Mouse (Mus musculus) adrenal gland, postnatal 10 days (tissue): ENCODE results near the gene Mrpl49. TPM values are rescaled to one million over a fixed set of nuclear protein-coding genes. Genes with fewer than 3 reads are reported as not detected.
"Not testable (repeated sequence)": the region's sequence is repeated elsewhere in the genome, so short reads cannot be mapped to it uniquely, and the experiment has no call there.

ENCODE experiments used
- DNase-seq: peaks from one replicate; pipeline ENCODE4 v3.0.0; 2021; ENCODE audit warnings: mixed read lengths
- total RNA-seq, 2 experiments: library from RNA; stranded (reverse); gene quantifications; 2 replicates each; pipeline ENCODE4 v1.2.3; 2021

Mrpl49 gene
- total RNA-seq, 2 experiments from 2014 or later, result 58.2 to 59.4 TPM

DNA sequence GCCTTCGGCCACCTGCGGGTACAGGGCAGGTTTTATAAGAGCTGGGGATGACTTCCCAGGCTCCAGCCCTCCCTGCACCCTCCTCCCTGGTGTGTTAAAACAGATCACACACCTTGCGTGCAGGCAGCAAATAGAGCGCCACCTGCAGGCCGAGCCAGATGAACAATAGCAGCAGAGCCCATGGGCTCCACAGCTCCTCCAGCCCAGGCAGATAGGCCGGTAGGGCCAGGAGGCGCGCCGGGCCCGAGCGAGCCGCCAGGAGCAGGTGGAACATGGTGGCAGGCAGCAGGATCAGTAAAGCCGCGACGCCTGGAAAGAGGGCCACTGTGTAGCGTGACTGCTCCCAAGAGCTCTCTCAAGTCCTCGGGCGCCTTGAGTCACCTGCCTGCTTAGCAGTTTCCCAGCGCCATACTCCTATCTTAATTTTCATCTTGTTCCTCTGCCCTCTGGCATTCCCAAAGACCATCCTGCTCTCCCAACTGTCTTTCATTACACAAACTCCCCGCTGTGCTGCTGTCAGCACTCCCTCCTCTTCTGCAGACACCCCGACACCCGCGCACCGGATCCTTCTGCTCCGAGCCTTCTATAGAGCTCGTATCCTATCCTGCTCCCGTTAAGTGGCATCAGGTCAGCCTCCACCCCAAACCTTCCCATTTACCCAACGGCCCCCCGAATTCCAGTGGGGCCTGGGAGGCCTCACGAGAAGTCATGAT, 9.6 kb upstream of the Mrpl49 start:
- DNase-seq, result peak; percentile 87

DNA sequence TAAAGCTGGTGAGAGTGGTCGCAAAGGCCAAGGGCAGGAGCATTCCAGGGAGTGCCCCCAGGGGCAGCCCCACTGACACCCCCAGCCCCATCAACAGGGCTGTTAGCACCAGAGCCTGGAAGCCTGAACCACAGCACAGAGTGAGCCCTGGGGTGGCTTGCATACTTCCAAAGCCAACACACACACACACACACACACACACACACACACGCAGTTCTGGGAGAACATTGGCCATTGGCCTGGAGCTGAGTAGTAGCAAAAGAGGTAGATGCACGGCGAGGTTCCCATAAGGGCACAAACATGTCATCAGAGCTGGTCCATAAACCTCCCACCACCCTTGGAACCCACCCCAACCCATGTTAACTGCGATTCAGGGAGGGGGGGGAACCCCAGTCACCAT, 9.0 kb upstream of the Mrpl49 start:
- DNase-seq, result no peak

DNA sequence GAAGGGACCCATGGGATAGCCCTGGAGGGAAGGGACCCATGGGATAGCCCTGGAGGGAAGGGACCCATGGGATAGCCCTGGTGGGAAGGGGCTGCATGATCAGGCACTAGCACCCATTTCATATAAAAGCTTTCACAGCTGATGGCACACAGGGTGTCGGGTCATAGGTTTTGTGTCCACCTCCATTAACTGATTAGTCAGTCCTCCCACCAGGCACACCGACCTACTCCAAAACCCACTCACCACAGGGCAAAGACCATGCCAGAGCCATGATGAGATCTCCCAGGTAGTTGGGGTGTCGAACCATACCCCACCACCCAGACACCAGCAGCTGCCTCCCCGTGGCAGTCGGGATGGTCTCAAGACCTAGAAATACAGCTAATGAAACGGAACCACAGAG, 5.5 kb upstream of the Mrpl49 start:
- DNase-seq, result no peak

DNA sequence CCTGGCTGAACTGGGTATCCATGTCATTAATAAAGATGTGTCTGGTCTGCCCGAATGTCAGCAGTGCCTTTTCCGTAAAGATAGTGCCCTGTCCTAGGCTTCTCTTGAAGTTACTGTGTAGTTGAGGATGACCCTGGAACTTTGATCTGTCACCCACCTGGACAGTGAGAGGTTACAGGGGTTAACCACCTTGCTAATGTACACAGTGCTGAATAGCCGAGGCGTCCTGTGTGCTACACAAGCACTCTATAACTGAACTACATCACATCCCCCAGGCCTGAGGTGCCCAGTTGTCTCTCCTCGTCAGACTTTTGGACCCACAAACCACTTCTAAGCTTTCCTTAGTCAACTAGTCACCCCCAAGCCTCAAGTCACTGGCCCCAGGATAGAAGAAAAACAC, 4.8 kb upstream of the Mrpl49 start:
- no peak for DNase-seq

DNA sequence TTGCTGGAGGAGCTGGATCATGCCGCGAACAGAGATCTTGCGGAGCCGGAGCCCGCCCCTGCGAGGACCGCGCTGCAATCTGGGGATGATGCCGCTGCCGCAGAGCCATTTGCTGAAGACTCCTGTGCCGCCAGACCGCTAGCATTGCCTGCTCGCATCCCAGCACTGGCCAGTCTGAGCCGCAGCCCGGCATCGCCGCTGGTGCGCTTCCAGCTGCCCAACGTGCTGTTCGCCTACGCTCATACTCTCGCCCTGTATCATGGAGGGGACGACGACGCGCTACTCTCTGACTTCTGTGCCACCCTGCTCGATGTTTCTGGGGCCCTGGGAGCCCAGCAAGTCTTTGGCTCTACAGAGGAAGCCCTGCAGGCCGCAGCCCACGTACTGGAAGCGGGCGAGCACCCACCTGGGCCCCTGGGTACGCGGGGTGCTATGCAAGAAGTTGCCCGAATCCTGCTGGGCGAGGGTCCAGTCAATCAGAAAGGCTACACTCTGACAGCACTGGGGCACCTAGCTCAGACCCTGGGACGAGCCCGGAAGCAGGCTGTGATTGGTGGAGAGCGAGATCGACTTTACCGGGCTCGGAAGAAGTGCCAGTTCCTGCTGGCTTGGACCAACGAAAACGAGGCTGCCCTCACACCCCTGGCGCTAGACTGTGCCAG, 4.2 kb upstream of the Mrpl49 start:
- peak; percentile 64 for DNase-seq

DNA sequence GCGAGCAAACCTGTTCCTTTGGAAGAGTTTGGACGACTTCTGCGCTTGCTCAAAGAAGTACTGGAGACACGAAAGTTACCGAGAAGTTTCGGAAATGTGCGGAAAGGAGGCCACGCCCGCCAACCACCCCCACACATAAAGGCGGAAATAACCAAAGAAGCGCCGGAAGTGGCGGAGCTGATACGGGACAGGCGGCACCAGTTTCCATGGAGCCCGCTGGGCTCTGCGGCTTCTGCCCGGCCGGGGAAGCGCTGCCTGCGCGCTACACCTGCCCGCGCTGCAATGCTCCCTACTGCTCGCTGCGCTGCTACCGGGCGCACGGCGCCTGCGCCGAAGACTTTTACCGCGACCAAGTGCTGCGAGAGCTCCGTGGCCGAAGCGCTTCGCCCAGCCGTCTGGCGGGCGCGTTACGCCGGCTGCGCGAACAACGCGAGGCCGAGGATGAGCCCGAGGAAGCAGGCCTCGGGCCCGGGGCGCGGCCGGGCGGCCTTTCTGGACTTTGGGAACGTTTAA, 3.5 kb upstream of the Mrpl49 start, which contains the start of gene Znhit2:
TSS of gene Znhit2 (plus strand) at position 172 of the 513 bp plus-strand sequence.
- peak; percentile 95 for DNase-seq

DNA sequence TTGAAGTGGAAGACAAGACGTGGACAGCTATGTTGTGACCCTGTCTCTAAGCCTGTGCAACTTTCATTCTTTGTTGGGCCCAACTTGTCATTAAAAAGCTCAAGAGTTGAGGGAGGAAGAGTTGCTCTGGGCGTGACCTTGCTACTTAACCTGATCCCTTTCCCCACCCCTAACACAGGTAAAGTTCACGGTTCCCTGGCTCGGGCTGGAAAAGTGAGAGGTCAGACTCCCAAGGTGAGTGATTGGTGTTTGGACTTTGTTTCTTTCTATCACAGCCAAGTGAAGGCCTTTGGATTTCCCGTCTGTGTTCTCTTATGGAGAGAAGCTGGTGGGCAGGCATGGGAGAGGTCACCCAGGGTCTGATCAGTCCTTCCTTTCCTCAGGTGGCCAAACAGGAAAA, 1.4 kb upstream of the Mrpl49 start:
- no peak for DNase-seq

DNA sequence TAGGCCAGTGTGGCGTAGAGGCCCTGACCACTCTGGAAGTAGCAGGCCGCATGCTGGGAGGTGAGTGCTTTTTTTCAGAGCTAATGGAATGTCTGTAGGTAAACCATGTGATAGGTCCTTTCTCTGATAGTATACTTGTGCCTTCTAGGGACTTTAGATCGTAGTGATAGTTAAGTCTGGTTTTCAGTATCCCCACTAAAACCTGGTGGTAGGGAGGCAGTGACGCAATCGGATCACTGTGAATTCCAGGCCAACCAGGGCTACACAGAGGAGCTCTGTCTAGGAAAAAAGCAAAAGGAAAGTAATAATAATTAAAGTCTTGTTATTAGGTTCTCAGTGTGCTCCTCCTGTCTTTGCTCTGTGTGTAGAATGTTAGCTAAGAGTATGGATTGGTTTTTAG, 928 bp upstream of the Mrpl49 start:
- no peak for DNase-seq

DNA sequence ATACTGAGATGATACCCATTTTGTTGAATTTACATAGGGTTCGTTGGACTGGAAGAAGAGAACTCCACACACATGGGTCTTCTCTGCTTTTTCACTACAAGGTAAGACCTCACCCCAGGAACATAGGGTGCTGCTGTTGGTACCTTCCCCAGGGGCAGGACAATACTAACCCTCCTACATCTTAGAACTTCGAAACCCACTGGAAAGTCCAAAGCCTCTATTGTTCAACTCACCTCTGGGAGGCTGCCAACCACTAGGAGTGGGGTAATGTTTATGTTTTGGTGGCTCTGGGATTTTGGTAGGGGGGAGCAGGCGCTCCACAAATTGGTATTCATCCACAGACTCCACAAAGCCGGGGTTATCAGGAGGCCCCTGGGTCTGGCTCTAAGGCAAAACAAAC, 889 bp downstream of the Mrpl49 start:
- no peak for DNase-seq

DNA sequence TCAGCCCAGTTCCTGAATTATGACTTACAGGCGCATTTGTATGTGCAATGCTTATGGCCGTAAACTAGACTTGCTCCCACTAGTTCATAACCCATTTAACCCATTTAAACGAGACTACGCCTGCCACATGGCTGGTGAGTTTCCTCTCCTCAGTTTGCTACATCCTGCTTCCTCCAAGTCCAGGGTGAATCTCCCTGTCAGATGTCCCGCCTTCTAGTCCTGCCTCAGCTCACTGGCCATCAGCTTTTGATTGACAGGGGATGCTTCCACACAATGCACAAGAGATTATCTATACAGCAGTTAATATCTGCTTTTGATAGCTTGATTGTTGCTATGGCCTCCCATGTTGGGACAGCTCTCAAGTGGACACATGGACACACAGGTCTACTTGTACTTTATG, 3.3 kb downstream of the Mrpl49 start:
- DNase-seq, result no peak

DNA sequence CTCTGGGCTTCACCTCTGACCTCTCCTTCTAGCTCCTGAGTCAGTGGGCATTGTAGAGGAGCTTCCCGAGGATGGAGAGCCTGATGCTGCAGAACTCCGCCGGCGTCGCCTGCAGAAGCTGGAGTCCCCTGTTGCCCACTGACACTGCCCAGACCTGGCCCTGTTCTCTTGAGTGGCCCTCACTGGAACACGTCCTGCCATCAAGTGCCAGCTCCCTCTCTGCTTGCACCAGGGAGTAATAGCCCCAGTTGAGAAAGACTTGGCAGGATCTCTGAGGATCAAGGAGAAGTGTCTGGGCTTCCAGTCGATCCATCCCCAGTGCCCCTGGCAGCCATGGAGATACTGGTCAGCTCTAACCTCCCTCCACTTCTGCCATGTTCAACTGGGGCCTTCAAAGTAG, 5.1 kb downstream of the Mrpl49 start:
- peak; percentile 58 for DNase-seq

DNA sequence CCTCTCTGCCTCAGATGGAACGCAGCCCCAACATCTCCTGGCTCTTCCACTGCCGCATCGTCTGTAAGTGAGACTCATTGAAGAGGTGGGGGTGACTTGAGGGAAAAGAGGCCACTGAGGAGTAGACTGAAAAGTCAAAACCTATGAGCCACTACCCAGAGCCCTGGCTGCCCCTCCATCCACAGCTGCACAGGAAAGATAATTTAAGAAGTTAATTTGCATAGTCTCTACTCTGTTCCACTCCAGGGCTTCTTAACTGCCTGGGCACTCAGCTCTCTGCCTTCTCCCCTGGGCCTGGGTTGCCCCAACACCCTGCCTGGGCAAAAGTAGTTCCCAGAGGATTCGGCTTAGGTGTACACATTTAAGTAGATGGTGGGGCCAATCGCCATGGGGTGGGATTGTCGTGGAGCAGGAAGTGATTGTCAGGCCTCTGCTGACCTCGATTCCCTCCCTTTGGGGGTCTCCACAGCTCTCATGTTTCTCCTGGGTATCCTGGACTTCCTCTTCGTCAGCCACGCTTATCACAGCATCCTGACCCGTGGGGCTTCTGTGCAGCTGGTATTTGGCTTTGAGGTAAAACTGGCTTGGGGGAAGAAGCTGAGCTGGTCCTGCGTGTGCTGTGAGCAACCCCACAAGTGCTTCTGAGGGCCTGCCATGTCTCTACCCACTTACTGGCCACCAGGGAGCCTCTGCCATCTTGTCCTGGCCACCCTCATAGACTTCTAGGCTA, 8.7 kb downstream of the Mrpl49 start:
- DNase-seq, result no peak

DNA sequence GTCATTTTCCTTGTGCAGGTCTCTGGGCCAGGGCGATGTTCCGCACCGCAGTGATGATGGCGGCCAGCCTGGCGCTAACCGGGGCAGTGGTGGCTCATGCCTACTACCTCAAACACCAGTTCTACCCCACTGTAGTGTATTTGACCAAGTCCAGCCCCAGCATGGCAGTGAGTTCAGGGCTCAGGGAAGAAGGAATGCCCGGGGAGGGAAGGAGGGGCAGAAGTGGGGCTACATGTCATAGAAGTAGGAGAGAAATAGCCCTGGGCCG, 9.8 kb downstream of the Mrpl49 start:
- DNase-seq, result no peak

DNA sequence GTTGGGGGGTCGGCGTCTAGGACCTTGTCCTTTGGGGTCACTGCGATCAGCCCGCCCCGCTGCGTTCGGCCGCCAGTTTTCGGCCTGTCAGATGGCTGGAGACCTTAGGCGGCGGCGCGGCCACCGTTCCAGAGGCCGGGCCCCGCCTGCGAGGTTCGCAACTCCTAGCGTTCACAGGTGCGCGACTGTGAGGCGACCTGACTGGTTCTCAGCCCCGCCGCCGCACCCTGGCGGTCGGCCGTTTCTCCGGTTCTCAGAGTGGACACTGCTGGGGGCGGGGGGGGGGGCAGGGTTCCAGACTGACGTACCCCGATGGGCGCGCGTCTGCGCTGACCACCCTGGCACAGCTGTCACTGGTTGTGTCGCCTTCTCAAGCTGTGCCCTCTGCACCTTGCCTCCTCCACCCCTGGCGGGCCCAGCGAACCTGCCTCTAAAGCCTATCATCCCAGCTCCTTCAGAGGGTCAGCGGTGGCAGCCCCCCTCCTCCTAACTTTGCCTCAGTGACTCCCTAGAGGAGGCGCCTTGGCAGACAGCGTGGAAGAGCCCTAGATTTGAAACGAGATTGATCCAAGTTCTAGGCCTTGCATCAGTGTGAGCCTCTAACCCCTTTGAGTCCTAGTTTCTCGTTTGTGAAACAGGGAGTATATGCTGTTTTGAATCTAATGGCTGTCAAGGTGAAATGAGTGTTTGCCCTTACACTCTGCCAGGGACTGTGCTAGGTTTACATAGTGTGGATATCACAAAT, 10.3 kb downstream of the Mrpl49 start:
- DNase-seq, result no peak

DNA sequence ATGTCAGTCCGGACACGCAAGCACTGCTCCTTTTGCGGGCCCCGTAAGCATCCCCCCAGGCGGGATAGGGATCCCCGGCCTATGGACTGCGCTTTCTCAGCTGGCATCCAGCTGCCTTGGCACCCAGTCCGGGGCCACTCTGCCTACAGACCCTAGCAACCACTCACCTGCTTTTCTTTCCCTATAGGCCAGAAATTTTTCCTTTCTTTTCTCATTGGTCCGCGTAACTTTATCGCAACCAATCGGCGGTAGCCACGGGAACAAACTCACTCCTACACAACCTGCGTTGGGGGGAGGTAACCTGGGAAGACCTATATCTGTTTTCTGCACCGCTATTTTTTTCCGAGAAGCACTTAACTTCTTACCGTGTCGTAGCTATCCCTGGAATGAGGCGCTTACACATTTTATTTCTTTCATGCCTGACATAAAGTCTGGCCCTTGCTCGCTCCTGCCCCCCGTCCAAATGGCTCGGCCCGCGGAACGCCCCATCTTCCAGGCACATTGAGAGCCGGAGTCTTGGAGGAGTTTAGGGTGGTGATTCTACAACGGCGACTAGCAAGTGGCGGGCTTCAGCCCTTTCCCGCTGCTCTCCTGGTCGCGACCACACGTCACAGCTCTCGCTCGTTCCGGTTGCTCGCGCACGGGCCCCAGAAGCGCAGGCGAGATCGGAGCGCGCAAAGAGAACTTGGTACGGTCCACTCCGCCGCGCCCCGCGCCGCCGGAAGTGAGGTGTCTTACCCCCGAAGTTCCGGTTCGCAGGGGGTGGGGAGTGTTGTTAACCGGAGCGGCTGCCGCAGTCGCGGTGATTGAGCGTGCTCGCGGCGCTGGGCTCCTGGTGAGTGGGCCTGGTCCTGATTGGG, 11.1 kb downstream of the Mrpl49 start, which contains the start of gene Syvn1:
TSS of gene Syvn1 (plus strand) at position 283 of the 860 bp plus-strand sequence.
- peak; percentile 93 for DNase-seq

DNA sequence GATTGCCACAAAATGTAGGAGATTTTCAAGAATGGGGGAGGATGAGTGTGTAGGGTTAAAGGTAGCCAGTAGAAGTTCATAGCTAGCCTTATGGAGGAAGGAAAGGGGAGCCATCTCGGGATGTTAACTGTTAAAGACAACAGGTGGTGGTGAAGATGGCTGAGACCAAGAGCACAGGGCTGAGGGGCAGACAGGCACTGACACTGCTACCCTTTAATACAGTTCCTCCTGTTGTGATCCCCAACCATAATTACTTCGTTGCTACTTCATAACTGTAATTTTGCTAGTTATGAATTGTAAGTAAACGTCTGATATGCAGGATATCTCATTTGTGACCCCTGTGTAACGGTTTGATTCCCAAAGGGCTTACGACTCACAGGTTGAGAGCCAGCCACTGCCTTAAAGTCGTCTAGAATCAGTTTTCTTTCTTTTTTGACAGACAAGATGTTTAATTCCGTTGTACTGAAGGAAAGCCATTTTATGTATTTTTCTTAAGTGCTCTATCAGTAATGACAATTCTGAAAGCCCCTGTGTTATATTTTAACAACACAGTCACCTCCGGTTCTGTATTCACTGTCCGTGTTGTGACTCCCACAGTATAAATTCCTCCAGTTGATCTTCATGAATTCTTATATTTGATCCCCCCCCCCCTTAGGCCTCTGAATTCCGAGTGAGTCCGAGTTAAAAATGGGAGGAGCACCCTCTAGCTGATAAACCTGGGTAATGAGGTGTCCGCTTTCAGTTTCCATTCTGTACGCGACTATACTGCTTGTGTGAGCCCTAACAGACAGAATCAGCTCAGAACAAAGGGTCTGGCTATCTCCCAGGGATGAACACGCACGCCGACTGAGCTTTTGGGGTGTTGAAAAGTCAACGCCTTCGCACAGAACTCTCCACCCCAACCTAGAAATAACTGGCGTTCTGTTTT, 12.0 kb downstream of the Mrpl49 start:
- no peak for DNase-seq

DNA sequence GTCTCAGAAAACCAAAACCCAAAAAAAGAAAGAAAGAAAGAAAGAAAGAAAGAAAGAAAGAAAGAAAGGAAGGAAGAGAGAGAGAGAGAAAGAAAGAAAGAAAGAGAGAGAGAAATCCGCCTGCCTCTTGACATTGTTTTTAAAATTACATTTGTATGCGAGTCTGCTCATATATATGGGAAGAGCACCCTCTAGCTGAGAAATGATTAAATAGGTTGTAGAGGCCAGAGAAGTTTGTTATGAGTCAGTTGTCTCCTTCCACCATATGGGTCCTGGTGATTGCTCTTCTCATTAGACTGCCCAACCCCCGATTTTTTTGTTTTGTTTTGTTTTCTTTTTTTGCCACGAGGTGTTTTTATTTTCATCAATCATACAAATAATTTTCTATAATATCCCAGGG, 13.5 kb downstream of the Mrpl49 start:
- not testable (repeated sequence) for DNase-seq

DNA sequence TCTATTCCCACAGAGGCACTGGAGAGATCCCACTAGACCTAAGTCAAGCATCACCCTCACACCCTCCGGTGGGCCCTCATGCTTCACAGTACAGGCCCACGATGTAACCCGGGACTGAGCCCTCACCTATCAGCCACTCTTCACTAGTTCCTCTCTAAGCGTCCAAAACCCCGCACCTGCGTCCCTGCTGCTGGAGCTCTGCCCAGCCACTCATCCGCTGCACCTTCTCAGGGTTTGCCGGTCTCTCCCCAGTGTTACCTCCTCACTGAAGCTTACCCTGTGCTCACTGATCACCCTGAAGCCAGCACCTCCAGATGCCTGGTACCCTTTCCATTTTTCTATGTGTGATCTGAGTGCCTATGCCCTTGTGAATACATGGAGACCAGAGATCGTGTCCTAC, 15.3 kb downstream of the Mrpl49 start:
- DNase-seq, result no peak

DNA sequence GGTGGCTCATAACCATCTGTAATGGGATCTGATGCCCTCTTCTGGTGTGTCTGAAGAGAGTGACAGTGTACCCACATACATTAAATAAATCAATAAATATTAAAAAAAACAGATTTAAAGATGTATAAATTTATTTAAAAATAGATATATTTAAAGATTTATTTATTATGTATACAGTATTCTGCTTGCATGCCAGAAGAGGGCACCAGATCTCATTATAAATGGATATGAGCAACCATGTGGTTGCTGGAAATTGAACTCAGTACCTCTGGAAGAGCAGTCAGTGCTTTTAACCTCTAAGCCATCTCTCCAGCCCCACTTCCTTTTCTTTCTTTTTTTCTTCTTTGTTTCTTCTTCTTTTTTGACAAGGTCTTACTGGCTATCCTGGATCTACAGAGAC, 17.6 kb downstream of the Mrpl49 start:
- DNase-seq, result no peak

DNA sequence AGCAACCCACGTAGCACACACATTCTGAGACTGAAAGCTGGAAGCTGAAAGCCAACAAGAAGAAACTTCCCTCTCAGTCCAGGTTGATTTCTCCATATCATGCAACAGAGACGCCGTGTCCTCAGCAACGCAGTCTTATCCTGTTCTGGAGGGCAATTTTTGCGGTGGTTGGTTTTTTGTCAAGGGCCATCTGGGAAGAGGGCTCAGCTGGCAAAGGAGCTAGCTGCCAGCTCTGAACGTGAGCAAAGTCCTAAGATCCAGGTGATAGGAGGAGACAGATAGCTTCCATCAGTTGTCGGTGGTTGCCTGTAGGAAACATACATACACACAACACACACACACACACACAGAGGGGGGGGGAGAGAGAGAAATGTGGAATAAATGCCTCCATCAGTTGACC, 19.3 kb downstream of the Mrpl49 start:
- no peak for DNase-seq

DNA sequence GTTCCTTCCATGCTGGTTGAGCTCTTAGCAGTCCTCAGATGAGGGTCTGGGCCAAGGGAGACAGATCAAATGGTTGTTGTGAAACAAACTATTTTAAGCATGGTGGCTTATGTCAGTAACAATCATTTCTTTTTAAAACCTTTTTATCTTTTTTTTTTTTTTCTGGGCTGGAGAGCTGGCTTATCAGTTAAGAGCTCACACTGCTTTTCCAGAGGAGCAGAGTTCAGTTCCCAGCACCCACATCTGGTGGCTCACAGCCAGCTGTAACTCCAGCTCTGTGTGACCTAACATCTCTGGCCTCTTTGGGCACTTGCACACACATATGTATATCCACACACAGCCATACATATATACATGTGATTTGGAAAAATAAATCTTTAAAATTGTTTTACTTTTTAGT, 19.9 kb downstream of the Mrpl49 start:
- no peak for DNase-seq
